Mouse (Mus musculus) WW6 (cell line): ENCODE results near the gene Cyp27a1.

Experiments used
- DNase-seq: peaks from one replicate; pipeline ENCODE4 v3.0.0-alpha.2; 2013; ENCODE audit warnings: low read depth, low spot score

Gene Cyp27a1

GRCm38 (mm10) chr1:74771931-74772620, 58.7 kb downstream of the Cyp27a1 start:
- DNase-seq: no peak

GRCm38 (mm10) chr1:74773136-74773535, 59.8 kb downstream of the Cyp27a1 start:
- no peak for DNase-seq

- no peak for DNase-seq
Observed at GRCm38 (mm10) chr1:74774062-74774461, 60.7 kb downstream of the Cyp27a1 start.

GRCm38 (mm10) chr1:74775816-74776215, 62.4 kb downstream of the Cyp27a1 start:
- DNase-seq: no peak

- DNase-seq: no peak
Observed at GRCm38 (mm10) chr1:74778934-74779486, 65.6 kb downstream of the Cyp27a1 start.

- DNase-seq: no peak
Observed at GRCm38 (mm10) chr1:74782045-74782444, 68.7 kb downstream of the Cyp27a1 start.

GRCm38 (mm10) chr1:74783554-74783953, 70.2 kb downstream of the Cyp27a1 start:
- DNase-seq: no peak

- peak; percentile 78 for DNase-seq
Observed at GRCm38 (mm10) chr1:74784041-74784759, 70.8 kb downstream of the Cyp27a1 start.
